Mouse (Mus musculus) C2C12 (cell line): ENCODE data around the gene Heg1. TPM values are rescaled to one million over a fixed set of nuclear protein-coding genes. Genes with fewer than 3 reads are reported as not detected.
A peak's percentile ranks its signal among the peaks of the same experiment; 100 is the strongest.

ENCODE experiments used
- H3K27me3 ChIP-seq: one replicate; pipeline ENCODE4 v1.6.1; 2011; ENCODE audit not compliant: control insufficient read depth, insufficient read depth, insufficient read length
- H3K36me3 ChIP-seq: one replicate; pipeline ENCODE4 v1.6.1; 2011; ENCODE audit not compliant: control insufficient read depth, insufficient read depth
- H3K4me3 ChIP-seq: one replicate; pipeline ENCODE4 v1.5.1; 2011; ENCODE audit warnings: mild to moderate bottlenecking, control low read depth; ENCODE audit not compliant: poor library complexity, insufficient read depth, severe bottlenecking
- H3K79me2 ChIP-seq: one replicate; pipeline ENCODE4 v1.6.1; 2011; ENCODE audit not compliant: control insufficient read depth, insufficient read depth
- H3K79me3 ChIP-seq: one replicate; pipeline ENCODE4 v1.6.1; 2011; ENCODE audit warnings: low read depth, control low read depth
- H3ac ChIP-seq: one replicate; pipeline ENCODE3; 2011; ENCODE audit warnings: low read depth; ENCODE audit not compliant: control insufficient read depth, insufficient read length
- CEBPB ChIP-seq: IDR thresholded peaks from one replicate; pipeline ENCODE4 v1.6.1; 2011; ENCODE audit warnings: low read depth, mild to moderate bottlenecking, control low read depth, moderate library complexity
- CTCF ChIP-seq: IDR thresholded peaks from one replicate; pipeline ENCODE4 v1.5.1; 2011; ENCODE audit not compliant: control insufficient read depth, insufficient read depth, insufficient read length
- FOSL1 ChIP-seq: IDR thresholded peaks from one replicate; pipeline ENCODE4 v1.8.0; 2011; ENCODE audit warnings: mild to moderate bottlenecking, low read length; ENCODE audit not compliant: poor library complexity, insufficient read depth, severe bottlenecking
- MAX ChIP-seq: IDR thresholded peaks from one replicate; pipeline ENCODE4 v1.6.1; 2011; ENCODE audit warnings: mild to moderate bottlenecking, control low read depth
- MYOD1 ChIP-seq: IDR thresholded peaks from one replicate; pipeline ENCODE4 v1.6.1; 2011; ENCODE audit warnings: low read depth; ENCODE audit not compliant: control insufficient read depth, insufficient read length
- MYOG ChIP-seq: IDR thresholded peaks from one replicate; pipeline ENCODE4 v1.6.1; 2011; ENCODE audit not compliant: control insufficient read depth, insufficient read length; ENCODE audit errors: extremely low read depth
- USF1 ChIP-seq: IDR thresholded peaks from one replicate; pipeline ENCODE4 v1.6.1; 2011; ENCODE audit warnings: low read depth, mild to moderate bottlenecking, control low read depth, moderate library complexity
- polyA plus RNA-seq: library from polyadenylated mRNA; unstranded; fragments of >200 nt; fragmentation: generic; extraction: Trizol; gene quantifications from one replicate; pipeline ENCODE4 v1.2.1, GENCODE M21; 2012; ENCODE audit warnings: missing spikeins

Gene Heg1
- polyA plus RNA-seq, 1 experiment = 4.4 TPM

DNA sequence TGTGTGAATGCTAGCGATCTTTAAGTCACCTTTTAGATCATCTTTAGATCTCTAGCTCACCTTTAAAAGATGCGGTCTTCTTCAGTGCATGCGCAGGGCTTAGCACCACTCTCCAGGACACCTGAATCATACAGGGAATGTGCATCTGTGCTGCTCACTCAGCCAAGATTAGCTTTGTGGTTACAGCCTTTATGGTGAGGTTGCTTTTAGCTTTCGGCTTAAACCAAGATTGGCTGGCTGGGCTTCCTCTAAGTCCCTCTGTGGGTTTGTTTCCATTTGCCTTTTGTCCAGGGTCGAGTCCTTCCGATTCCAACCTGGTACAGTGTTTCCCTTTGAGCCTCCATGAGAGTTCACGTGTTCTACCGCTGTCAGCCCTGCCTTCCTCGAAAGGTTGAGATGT, 20.1 kb downstream of the Heg1 start:
- Histone ChIP-seq H3ac (no peak overlapping the region), H3K79me2 (no peaks in the 10 kb centered on the region), H3K27me3 (no peaks in the 10 kb centered on the region), H3K36me3 (no peaks in the 10 kb centered on the region), H3K79me3 (no peaks in the 10 kb centered on the region), H3K4me3 (no peak overlapping the region)
- TF ChIP-seq MYOD1 (peak; percentile 58), CTCF (no peak)

DNA sequence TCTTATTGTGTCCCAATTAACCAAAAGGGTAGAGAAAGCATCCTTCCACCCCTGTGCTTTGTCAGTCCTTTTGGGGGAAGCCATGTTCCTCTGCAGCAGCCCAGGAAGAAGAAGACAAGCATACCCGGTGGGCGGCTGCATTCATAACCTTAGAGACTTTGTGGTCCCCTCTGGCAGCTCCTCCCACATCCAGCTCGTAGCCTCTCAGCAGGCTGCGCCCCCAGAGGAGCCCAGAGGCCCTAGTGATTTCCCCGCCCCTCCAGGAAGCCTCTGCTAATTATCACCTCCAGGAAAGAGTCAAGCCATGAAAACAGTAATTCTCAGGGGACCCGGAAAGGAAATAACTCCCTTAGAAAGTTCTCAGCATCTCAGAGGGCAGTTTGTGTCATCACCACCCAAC, 21.1 kb downstream of the Heg1 start:
- Histone ChIP-seq H3K36me3 (no peaks in the 10 kb centered on the region), H3K27me3 (no peaks in the 10 kb centered on the region), H3ac (no peak overlapping the region), H3K79me2 (no peaks in the 10 kb centered on the region), H3K79me3 (no peaks in the 10 kb centered on the region), H3K4me3 (no peak overlapping the region)
- no peak for TF ChIP-seq FOSL1
- TF ChIP-seq MYOD1 = no peak
- no peak for TF ChIP-seq MYOG
- no peak for TF ChIP-seq CEBPB
- TF ChIP-seq MAX = no peak
- no peak for TF ChIP-seq USF1
- no peak for TF ChIP-seq CTCF

DNA sequence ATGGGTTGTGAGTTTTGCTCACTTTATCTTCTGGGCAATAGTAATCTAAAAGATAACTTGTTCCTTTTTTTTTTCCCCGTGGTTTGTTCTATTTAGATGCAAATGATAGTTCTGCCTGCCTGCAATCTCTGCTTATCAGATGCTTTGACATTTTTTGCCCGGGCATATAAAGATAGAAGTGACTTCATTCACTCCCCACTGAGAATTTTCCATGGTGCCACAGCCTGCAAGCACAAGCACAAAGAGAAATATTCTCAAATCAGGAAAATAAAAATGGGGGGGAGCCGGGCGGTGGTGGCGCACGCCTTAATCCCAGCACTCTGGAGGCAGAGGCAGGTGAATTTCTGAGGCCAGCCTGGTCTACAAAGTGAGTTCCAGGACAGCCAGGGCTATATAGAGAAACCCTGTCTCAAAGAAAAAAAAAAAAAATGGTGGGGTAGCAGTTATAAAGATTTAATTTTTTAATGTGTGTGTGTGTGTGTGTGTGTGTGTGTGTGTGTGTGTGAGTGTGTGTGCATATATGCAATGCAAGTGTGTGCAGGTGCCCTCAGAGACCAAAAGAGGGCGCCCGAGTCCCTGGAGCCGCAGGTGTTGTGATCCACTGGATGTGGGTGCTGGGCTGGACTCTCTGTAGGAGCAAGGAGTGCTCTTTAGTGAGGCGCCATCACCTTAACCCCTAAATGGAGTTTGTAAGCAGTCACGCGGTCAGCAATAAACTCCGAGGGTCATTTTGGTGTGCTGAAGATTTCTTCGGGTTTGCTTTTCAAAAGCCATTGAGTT, 22.1 kb downstream of the Heg1 start:
- TF ChIP-seq MAX (no peak), USF1 (no peak)
- no peaks in the 10 kb centered on the region for H3K79me3 ChIP-seq
- no peaks in the 10 kb centered on the region for H3K79me2 ChIP-seq
- H3K36me3 ChIP-seq = no peaks in the 10 kb centered on the region
- H3ac ChIP-seq = no peak overlapping the region
- H3K27me3 ChIP-seq = no peaks in the 10 kb centered on the region
- H3K4me3 ChIP-seq = no peak overlapping the region

DNA sequence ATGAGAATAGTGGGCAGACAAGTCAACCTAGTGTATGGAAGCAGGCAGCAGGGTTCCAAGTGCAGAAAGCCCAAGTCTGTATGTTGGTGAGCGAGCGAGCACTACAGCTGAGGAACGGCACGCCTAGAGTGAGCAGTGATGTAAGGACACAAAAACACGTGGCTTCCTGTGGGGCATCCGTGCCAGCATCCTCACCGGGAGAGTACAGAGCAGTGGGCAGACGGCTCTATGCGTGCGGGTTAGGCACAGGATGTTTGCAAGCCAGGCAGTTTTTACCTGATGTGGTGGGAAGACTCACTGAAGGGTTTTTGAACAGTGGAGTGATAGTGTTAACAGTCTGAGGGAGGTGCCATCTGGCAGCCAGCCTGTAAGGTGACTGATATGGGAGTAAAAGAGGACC, 23.9 kb downstream of the Heg1 start:
- H3ac ChIP-seq = no peak overlapping the region
- no peaks in the 10 kb centered on the region for H3K79me3 ChIP-seq
- no peaks in the 10 kb centered on the region for H3K27me3 ChIP-seq
- no peaks in the 10 kb centered on the region for H3K36me3 ChIP-seq
- TF ChIP-seq MAX = no peak
- TF ChIP-seq USF1 = no peak
- TF ChIP-seq MYOD1 = no peak
- TF ChIP-seq CEBPB = no peak
- no peak for TF ChIP-seq CTCF
- no peak for TF ChIP-seq FOSL1
- no peak for TF ChIP-seq MYOG
- H3K79me2 ChIP-seq = no peaks in the 10 kb centered on the region
- no peak overlapping the region for H3K4me3 ChIP-seq

DNA sequence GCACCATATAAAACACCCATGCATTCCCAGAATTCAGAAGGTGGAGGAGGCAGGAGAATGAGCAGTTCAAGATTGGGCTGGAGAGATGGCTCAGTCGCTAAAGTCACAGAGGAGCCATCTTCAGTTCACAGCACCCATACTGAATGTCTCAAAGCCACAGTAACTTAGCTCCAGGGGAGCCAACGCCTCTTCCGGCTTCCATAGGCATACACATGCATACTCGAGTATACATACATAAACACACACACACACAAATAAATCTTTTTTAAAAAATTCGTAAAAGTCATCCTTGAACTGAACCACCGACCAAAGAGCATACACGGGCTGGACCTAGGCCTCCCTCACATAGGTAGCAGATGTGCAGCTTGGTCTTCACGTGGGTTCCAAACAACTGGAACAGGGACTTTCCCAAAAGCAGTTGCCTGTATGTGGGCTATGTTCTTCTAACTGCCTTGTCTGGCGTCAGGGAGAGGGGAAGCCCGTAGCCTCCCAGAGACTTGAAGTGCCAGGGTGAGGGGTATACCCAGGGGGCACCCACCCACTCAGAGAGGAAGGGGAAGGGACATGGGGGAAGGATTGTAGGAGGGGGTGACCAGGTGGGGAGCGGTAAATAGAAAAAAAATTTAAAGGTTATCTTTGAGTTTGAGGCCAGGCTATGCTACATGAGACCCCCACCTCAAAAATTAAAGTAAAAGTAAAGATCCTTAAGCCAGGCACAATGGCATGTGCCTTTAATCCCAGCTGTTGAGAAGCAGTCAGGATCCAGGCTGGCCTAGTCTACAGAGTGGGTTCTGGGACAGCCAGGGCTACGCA, 24.6 kb downstream of the Heg1 start:
- no peaks in the 10 kb centered on the region for H3K27me3 ChIP-seq
- no peak overlapping the region for H3ac ChIP-seq
- H3K79me2 ChIP-seq = no peaks in the 10 kb centered on the region
- H3K79me3 ChIP-seq = no peaks in the 10 kb centered on the region
- no peaks in the 10 kb centered on the region for H3K36me3 ChIP-seq
- no peak for TF ChIP-seq CEBPB
- no peak for TF ChIP-seq CTCF
- TF ChIP-seq MYOG = no peak
- no peak for TF ChIP-seq USF1
- TF ChIP-seq MYOD1 = no peak
- TF ChIP-seq FOSL1 = no peak
- TF ChIP-seq MAX = no peak
- H3K4me3 ChIP-seq = no peak overlapping the region

DNA sequence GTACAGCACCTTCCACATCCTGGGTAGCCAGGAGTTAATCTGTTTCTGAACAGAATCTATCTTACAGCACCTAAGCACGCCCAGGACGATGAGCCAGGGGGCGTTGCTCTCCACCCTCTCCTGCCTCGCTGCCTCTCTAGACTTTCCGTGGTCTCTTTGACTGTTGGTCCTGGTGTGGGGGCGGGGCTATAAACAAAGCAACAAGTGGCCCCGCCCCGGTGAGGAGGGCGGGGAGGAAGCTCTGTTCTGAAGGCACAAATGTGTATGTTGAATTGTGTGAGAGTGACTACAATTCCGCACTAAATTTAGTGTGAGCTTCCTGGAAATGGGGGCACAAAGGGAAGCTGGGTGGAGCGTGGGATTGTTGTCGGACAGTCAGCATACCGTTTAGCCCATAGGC, 30.1 kb downstream of the Heg1 start:
- no peaks in the 10 kb centered on the region for H3K36me3 ChIP-seq
- H3K79me3 ChIP-seq = no peaks in the 10 kb centered on the region
- H3K79me2 ChIP-seq = no peaks in the 10 kb centered on the region
- no peaks in the 10 kb centered on the region for H3K27me3 ChIP-seq
- TF ChIP-seq USF1 = no peak
- no peak for TF ChIP-seq CTCF
- no peak for TF ChIP-seq MAX
- no peak for TF ChIP-seq MYOG
- no peak for TF ChIP-seq FOSL1
- TF ChIP-seq MYOD1 = no peak
- TF ChIP-seq CEBPB = no peak
- no peak overlapping the region for H3ac ChIP-seq
- no peak overlapping the region for H3K4me3 ChIP-seq
